Mouse (Mus musculus): ENCODE results near the gene Nkx2-4. TPM values are rescaled to one million over a fixed set of nuclear protein-coding genes. Genes with fewer than 3 reads are reported as not detected.

Gene Nkx2-4
- polyA plus RNA-seq, 1 experiment from 2014 or later: 0.77 TPM

DNA sequence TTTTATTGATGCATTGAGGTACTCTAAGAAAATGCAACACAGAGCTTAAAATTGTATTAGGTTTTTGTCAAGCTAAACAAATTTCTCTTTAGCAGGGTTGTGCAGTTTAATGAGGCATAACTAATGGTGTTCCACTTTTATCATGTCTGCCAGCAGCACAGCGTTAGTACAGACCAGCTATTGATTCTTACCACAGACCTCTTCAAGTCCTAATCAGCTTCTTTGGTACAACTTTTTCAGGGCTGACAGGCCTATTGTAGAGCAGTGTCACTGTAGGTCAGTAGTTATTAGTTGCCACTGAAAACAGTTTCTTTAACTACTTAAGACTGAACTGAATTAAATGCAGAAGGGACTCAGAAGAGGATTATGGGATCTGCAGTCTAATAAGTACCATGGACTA, 16.2 kb downstream of the Nkx2-4 start:
- 0 out of 2 replicates have a peak, but pooled peaks have one; percentile 20 for ATAC-seq
- no peak overlapping the region for H3K4me2 ChIP-seq (replicated peaks)
- no peaks in the 10 kb centered on the region; the same call in 1 of the 2 replicates for H3K4me1 ChIP-seq (replicated peaks)
- H3K36me3 ChIP-seq: peaks cover 27% of the 10 kb centered on the region
- no peak overlapping the region for H3K27ac ChIP-seq
- no peaks in the 10 kb centered on the region for H3K9me3 ChIP-seq
- H3K4me3 ChIP-seq (replicated peaks): no peak overlapping the region
- no peaks in the 10 kb centered on the region for H3K27me3 ChIP-seq
- no peak overlapping the region for H3K9ac ChIP-seq (replicated peaks)
- WGBS: 13% methylated on average over 1 of the region's 1 CpGs

DNA sequence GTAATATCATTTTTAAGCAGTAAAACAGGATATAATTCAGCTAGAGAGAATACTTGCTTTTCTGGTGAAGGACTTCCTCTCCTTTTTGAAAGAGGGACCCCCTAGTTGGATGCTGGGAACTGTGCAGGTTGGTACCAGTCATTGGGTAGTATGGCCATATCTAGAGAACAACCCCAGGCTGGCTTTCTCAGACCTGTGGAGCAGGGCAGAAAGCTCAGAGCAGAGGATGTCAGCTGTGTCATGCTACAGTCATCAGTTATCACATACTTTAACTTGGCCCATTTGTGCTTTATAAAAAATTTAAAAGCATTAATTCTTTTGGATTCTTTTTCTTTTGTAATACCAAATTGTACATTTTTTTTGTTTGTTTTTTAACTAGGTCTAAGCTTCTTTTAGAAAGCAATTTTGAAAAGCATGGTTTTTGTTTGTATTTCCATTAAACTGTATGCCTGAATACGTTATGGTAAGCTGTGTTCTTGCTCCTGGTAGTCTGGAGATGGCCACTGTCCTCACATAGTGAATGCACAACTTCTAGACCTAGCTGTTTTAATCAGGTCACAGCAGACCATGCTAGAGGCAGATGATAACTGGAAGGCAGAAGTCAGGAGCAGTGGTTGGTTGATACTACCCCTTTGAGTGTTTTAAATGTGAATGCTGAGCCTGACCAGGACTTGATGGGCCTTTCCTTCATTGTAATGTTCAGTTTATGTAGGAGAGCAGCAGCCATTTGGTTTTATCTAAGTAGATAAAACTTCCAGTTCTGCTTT, 17.6 kb downstream of the Nkx2-4 start:
- no peak overlapping the region for H3K27ac ChIP-seq
- H3K4me2 ChIP-seq (replicated peaks): no peak overlapping the region
- H3K9me3 ChIP-seq: no peaks in the 10 kb centered on the region
- no peak overlapping the region for H3K4me3 ChIP-seq (replicated peaks)
- ATAC-seq: no peak
- H3K27me3 ChIP-seq: no peaks in the 10 kb centered on the region
- H3K36me3 ChIP-seq: peaks cover 29% of the 10 kb centered on the region
- no peaks in the 10 kb centered on the region; the same call in 1 of the 2 replicates for H3K4me1 ChIP-seq (replicated peaks)
- 86% methylated on average over 1 of the region's 1 CpGs for WGBS
- no peak overlapping the region for H3K9ac ChIP-seq (replicated peaks)

DNA sequence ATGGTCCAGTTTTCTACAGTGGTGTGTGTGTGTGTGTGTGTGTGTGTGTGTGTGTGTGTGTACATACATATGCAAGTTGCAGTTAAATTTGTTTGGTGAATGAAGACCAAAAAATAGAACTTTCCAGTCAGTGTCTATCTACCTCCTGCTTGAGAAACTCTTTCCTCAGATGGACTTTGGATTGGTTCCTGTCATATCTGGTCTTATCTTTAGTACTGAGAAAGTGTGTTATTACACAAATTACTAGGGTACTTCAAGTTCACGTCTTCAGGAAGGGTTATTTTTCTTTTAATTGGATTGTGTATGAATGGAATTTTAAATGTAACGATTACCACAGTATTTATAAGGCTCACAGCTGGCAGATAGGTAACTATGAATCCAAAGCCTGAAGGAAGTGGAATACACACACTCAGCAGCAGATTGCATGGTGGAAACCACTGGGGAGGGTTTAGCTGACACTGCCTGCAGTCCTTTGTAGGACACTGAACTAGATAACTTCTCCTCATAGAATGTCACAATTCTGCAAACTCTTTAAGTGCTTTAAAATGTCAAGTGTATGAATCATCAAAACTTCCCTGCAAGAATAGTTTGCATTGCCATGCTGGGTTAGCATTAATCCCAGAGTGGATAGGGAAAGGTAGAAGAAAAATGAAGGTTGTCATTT, 31.9 kb downstream of the Nkx2-4 start:
- Histone ChIP-seq H3K4me3 (replicated peaks) (no peak overlapping the region), H3K9me3 (no peaks in the 10 kb centered on the region), H3K27me3 (no peaks in the 10 kb centered on the region), H3K27ac (no peak overlapping the region), H3K36me3 (peaks cover 54% of the 10 kb centered on the region), H3K4me1 (replicated peaks) (no peaks in the 10 kb centered on the region), H3K4me2 (replicated peaks) (no peak overlapping the region), H3K9ac (replicated peaks) (no peak overlapping the region)
- no peak for ATAC-seq
- WGBS: 87% methylated on average over 2 of the region's 2 CpGs

DNA sequence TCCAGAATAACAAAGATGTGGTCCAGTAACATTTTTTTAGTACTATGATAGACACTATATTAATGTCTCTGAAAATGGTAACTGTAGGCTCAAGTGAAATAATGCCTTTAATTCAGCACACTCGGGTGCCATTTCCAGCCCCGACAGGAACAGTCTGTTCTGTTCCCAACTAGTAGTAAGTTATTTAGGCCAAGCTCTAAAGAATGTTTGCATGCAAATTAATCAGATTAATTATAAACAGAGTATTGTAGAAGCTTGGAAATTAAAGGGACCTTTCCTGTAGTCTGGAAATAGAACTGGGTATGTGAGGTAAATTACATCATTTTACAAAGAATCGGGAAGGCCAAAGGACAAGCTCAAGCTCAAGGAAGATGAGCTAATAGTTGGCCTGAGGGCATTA, 38.2 kb downstream of the Nkx2-4 start:
- ATAC-seq: no peak
- Histone ChIP-seq H3K27ac (no peak overlapping the region), H3K9me3 (no peaks in the 10 kb centered on the region), H3K4me2 (replicated peaks) (no peak overlapping the region), H3K27me3 (no peaks in the 10 kb centered on the region), H3K4me3 (replicated peaks) (no peak overlapping the region), H3K9ac (replicated peaks) (no peak overlapping the region), H3K4me1 (replicated peaks) (no peaks in the 10 kb centered on the region), H3K36me3 (peaks cover 44% of the 10 kb centered on the region)
- WGBS: 90% methylated on average over 3 of the region's 3 CpGs

DNA sequence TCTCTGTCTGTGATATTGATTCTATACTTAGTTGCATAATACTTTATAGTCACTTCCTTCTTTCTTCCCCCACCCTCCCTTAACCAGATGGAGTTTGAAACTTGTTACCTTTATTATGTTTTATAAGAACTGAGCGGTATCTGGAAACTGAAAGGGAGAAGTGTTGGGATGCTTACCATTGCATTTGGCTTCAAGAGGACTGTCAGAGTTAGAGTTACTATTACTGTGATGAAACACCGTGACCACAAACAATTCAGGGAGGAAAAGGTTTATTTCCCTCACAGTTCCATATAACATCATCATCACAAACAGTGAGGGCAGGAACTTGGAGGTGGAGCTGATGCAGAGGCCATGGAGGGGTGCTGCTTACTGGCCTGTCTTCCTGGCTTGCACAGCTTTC, 49.4 kb downstream of the Nkx2-4 start:
- no peaks in the 10 kb centered on the region for H3K9me3 ChIP-seq
- H3K4me1 ChIP-seq (replicated peaks): no peaks in the 10 kb centered on the region
- no peak for ATAC-seq
- no peak overlapping the region for H3K4me2 ChIP-seq (replicated peaks)
- H3K36me3 ChIP-seq: peaks cover 47% of the 10 kb centered on the region
- H3K27me3 ChIP-seq: no peaks in the 10 kb centered on the region
- H3K9ac ChIP-seq (replicated peaks): no peak overlapping the region
- no peak overlapping the region for H3K27ac ChIP-seq
- H3K4me3 ChIP-seq (replicated peaks): no peak overlapping the region
- WGBS: 94% methylated on average over 2 of the region's 2 CpGs

Other genes starting within 250 kb of the Nkx2-4 start
- 33.5 and 34.9 TPM in 2 replicates for gene Kiz, start 229.6 kb downstream of the Nkx2-4 start, polyA plus RNA-seq (2015; fragmentation: Nextera tagmentation; extraction: Ambion mirVana)
- gene Xrn2, start 72.4 kb downstream of the Nkx2-4 start, polyA plus RNA-seq (2015; fragmentation: Nextera tagmentation; extraction: Ambion mirVana): 78.8 and 85.7 TPM in 2 replicates
- gene Nkx2-2, start 108.8 kb upstream of the Nkx2-4 start, polyA plus RNA-seq (2015; fragmentation: Nextera tagmentation; extraction: Ambion mirVana): 8.7 and 10.5 TPM in 2 replicates

Measured in midbrain, embryonic 13.5 days (tissue).